Mouse (Mus musculus): ENCODE measurements around the gene Aldh1l1. TPM values are rescaled to one million over a fixed set of nuclear protein-coding genes. Genes with fewer than 3 reads are reported as not detected.

Gene Aldh1l1
- polyA plus RNA-seq, 1 experiment, result 253 TPM

DNA sequence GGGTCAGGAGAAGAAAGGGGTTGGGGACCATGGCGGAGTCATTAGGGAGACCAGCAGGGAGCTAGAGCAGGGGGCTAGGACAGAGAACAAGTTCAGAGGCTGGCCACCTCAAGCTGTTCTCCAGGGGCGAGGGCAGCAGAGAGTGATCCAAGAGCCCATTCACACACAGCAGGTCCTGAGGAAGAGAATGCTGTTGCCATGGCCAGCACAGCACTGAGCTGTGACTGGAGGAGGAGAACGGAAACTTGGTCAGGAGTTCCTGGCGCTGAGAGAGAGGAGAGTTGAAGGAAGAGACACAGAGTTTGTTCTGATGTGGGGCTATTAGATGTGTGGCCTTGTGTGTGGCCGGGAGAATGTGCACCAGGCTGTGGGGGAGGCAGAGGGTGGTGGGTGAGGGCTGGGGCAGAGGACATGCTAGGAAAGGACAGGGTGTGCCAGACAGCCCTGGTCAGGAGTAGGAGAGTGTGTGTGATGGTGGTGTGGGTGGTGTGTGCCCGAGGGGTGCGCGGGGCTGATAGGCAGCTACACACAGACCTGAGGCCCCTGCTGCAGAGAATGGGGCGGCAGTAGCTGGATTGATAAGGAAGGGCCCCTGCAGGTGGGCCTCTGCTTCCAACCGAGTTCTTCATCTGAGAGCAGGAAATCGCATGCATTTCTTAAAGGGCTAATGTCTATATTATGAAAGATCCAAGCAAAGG, 136.7 kb downstream of the Aldh1l1 start:
- Histone ChIP-seq H3K27ac (ENCODE audit: insufficient read depth, low read depth, low read length) (no peak overlapping the region), H3K27me3 (replicated peaks; ENCODE audit: control insufficient read depth, insufficient read depth, low read length) (no peaks in the 10 kb centered on the region), H3K4me3 (ENCODE audit: insufficient read depth, low read depth, low read length) (no peak overlapping the region), H3K36me3 (ENCODE audit: control insufficient read depth, insufficient read depth, low read length) (no peaks in the 10 kb centered on the region), H3K4me1 (ENCODE audit: control insufficient read depth, insufficient read depth, low read length) (peaks cover 6% of the 10 kb centered on the region; the same call in 1 of the 2 replicates)
- DNase-seq, result no peak
- TF ChIP-seq CTCF (conservative IDR thresholded peaks at IDR 0.05; ENCODE audit: insufficient read depth, insufficient read length, low read depth, low read length) (no peak), POLR2A (IDR thresholded peaks at IDR 0.05; ENCODE audit: low read depth, low read length) (no peak)
- WGBS, result 74% methylated on average over 11 of the region's 11 CpGs

DNA sequence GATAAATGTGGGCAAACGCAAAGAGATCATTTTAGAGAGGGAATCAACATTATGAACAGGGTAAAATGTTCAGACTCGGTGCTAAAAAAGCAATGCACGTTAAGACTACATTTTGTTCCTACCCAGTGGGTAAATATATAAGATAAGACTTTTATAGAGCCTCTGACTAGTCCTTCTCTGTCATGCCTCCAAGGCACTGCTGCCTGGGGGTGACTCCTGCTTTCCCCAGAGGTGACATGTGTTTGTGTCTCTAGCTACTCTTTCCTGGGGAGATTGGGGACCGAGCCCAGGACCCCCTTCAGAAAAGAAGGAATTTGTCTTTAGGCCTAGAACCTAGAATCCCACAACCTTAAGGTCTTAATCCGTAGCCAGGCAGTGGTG, 137.2 kb downstream of the Aldh1l1 start:
- DNase-seq, result no peak
- Histone ChIP-seq H3K4me1 (ENCODE audit: control insufficient read depth, insufficient read depth, low read length) (peaks cover 6% of the 10 kb centered on the region; the same call in 1 of the 2 replicates), H3K27ac (ENCODE audit: insufficient read depth, low read depth, low read length) (no peak overlapping the region), H3K36me3 (ENCODE audit: control insufficient read depth, insufficient read depth, low read length) (no peaks in the 10 kb centered on the region), H3K27me3 (replicated peaks; ENCODE audit: control insufficient read depth, insufficient read depth, low read length) (no peaks in the 10 kb centered on the region), H3K4me3 (ENCODE audit: insufficient read depth, low read depth, low read length) (no peak overlapping the region)
- 93% methylated on average over 5 of the region's 5 CpGs for WGBS
- TF ChIP-seq POLR2A (IDR thresholded peaks at IDR 0.05; ENCODE audit: low read depth, low read length) (no peak), CTCF (conservative IDR thresholded peaks at IDR 0.05; ENCODE audit: insufficient read depth, insufficient read length, low read depth, low read length) (no peak)

DNA sequence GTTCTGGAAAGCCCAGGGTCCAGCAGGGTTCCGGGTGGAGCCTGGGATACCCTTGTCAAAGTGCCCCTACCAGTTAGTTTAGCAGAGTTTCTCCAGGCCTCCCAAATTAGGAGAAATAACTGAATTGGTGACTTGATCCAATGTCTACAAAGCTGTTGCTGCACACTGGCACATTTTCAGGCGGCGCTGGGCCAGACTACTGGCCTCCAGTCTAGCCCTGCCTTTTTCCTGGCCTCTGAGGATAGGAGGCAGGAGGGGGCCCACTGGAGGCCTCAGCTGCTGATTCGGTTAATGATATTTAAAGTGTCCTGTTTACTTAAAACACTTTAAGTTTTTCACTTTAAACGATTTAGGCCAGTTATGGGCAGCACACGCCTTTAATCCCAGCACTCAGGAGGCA, 138.0 kb downstream of the Aldh1l1 start:
- peaks cover 3% of the 10 kb centered on the region; the same call in 1 of the 2 replicates for H3K4me1 ChIP-seq (ENCODE audit: control insufficient read depth, insufficient read depth, low read length)
- no peaks in the 10 kb centered on the region for H3K27me3 ChIP-seq (replicated peaks; ENCODE audit: control insufficient read depth, insufficient read depth, low read length)
- no peaks in the 10 kb centered on the region for H3K36me3 ChIP-seq (ENCODE audit: control insufficient read depth, insufficient read depth, low read length)
- H3K27ac ChIP-seq (ENCODE audit: insufficient read depth, low read depth, low read length), result no peak overlapping the region
- 70% methylated on average over 6 of the region's 6 CpGs for WGBS
- peak; percentile 23 for DNase-seq
- TF ChIP-seq POLR2A (IDR thresholded peaks at IDR 0.05; ENCODE audit: low read depth, low read length) (no peak), CTCF (conservative IDR thresholded peaks at IDR 0.05; ENCODE audit: insufficient read depth, insufficient read length, low read depth, low read length) (no peak)
- no peak overlapping the region for H3K4me3 ChIP-seq (ENCODE audit: insufficient read depth, low read depth, low read length)

DNA sequence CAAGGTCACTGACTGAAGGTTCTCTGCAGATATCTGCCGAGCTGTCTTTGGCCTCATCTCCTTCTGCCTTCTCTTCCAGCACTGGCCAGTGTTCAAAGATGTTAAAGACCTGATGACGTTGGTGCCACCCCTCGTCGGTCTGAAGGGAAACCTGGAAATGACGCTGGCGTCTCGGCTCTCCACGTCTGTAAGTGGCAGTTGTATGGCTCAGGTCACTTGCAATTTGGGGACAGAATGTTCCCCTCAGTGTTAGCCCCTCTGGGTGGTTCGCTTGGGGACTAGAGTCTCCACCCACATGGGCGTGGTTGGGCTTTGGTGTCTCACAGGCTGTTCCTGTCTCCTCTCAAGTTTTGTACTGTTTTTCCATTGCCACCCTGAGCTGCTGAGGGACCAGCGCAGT, 138.5 kb downstream of the Aldh1l1 start:
- no peaks in the 10 kb centered on the region for H3K4me1 ChIP-seq (ENCODE audit: control insufficient read depth, insufficient read depth, low read length)
- no peak overlapping the region for H3K27ac ChIP-seq (ENCODE audit: insufficient read depth, low read depth, low read length)
- no peaks in the 10 kb centered on the region for H3K27me3 ChIP-seq (replicated peaks; ENCODE audit: control insufficient read depth, insufficient read depth, low read length)
- DNase-seq, result peak; percentile 18
- H3K36me3 ChIP-seq (ENCODE audit: control insufficient read depth, insufficient read depth, low read length), result no peaks in the 10 kb centered on the region
- 79% methylated on average over 11 of the region's 11 CpGs for WGBS
- H3K4me3 ChIP-seq (ENCODE audit: insufficient read depth, low read depth, low read length), result no peak overlapping the region
- no peak for TF ChIP-seq CTCF (conservative IDR thresholded peaks at IDR 0.05; ENCODE audit: insufficient read depth, insufficient read length, low read depth, low read length)
- TF ChIP-seq POLR2A (IDR thresholded peaks at IDR 0.05; ENCODE audit: low read depth, low read length), result no peak

DNA sequence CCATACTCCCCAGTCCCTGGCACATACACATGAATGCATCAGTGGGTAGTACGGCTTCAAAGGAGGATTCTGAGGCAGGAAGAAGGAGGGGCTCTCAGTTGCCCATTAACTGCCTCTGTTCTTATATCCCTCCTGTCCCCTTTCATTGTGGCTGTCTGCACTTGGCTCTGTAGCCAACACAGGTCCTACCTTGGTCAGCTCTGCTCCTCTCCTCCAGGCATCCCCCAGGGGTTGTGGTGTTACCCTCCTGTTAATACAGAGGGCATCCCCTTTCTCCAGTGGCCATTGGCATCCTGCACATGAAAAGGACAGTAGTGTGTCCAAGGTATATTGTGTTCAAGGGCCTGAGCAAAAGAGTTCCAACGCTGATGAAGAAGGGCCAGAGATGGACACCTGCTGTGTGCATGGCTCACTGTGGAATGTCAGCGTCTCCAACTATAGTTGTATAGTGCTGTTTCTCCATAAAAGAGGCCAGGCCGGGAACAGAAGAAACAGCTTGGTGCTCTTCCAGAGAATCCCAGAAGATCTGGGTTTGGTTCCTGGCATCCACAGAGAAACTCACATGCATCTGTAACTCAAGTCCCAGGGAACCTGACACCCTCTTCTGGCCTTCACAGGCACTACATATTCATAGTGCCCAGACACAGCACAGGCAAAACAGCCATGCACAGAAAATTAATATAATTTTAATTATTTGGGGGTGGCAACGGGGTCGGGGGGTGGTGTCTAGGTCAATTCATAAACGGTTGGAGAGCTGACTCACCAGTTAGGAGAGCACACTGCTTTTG, 139.2 kb downstream of the Aldh1l1 start:
- H3K27ac ChIP-seq (ENCODE audit: insufficient read depth, low read depth, low read length), result no peak overlapping the region
- H3K27me3 ChIP-seq (replicated peaks; ENCODE audit: control insufficient read depth, insufficient read depth, low read length), result no peaks in the 10 kb centered on the region
- WGBS, result 83% methylated on average over 7 of the region's 7 CpGs
- H3K36me3 ChIP-seq (ENCODE audit: control insufficient read depth, insufficient read depth, low read length), result no peaks in the 10 kb centered on the region
- no peaks in the 10 kb centered on the region for H3K4me1 ChIP-seq (ENCODE audit: control insufficient read depth, insufficient read depth, low read length)
- no peak overlapping the region for H3K4me3 ChIP-seq (ENCODE audit: insufficient read depth, low read depth, low read length)
- DNase-seq, result no peak
- no peak for TF ChIP-seq CTCF (conservative IDR thresholded peaks at IDR 0.05; ENCODE audit: insufficient read depth, insufficient read length, low read depth, low read length)
- no peak for TF ChIP-seq POLR2A (IDR thresholded peaks at IDR 0.05; ENCODE audit: low read depth, low read length)

DNA sequence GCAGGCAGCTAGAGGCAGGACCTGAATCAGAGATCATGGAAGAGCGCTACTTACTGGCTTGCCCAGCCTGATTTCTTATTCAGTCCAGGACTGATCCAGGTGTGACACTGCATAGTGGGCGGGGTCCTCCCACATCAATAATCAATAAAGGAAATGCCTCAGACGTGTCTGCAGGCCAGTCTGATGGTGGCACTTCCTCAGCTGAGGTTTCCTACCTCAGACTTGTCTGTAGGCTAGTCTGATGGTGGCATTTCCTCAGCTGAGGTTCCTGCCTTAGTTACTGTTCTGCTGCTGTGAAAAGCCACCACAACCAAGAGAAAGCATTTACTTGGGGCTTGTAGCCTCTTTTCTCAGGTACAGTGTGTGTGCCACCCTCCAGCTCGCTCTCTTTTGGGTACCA, 141.3 kb downstream of the Aldh1l1 start:
- no peak for TF ChIP-seq POLR2A (IDR thresholded peaks at IDR 0.05; ENCODE audit: low read depth, low read length)
- TF ChIP-seq CTCF (conservative IDR thresholded peaks at IDR 0.05; ENCODE audit: insufficient read depth, insufficient read length, low read depth, low read length), result no peak
- H3K4me1 ChIP-seq (ENCODE audit: control insufficient read depth, insufficient read depth, low read length), result no peaks in the 10 kb centered on the region
- no peak overlapping the region for H3K27ac ChIP-seq (ENCODE audit: insufficient read depth, low read depth, low read length)
- H3K36me3 ChIP-seq (ENCODE audit: control insufficient read depth, insufficient read depth, low read length), result no peaks in the 10 kb centered on the region
- DNase-seq, result no peak
- H3K27me3 ChIP-seq (replicated peaks; ENCODE audit: control insufficient read depth, insufficient read depth, low read length), result no peaks in the 10 kb centered on the region
- no peak overlapping the region for H3K4me3 ChIP-seq (ENCODE audit: insufficient read depth, low read depth, low read length)
- 95% methylated on average over 4 of the region's 4 CpGs for WGBS

DNA sequence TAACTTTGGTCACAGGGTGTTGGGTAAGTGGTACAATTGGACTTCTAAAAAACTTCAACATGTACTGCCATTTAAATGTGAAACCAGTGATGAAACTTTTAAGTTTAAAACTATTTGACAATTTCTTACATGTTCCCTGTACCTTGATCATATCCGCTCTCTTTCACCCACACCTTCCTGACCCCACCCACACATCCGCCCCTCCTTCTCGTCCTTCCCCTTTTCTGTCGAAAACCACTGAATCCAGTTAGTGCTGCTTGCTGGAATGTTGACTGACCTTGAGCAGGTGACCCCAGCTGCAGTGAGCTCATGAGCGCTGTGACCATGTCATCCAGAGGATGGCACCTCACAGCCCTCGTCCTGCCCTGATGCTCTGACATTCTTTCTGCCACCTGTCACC, 143.3 kb downstream of the Aldh1l1 start:
- 79% methylated on average over 6 of the region's 6 CpGs for WGBS
- Histone ChIP-seq H3K27me3 (replicated peaks; ENCODE audit: control insufficient read depth, insufficient read depth, low read length) (no peaks in the 10 kb centered on the region), H3K4me3 (ENCODE audit: insufficient read depth, low read depth, low read length) (no peak overlapping the region), H3K27ac (ENCODE audit: insufficient read depth, low read depth, low read length) (no peak overlapping the region), H3K4me1 (ENCODE audit: control insufficient read depth, insufficient read depth, low read length) (no peaks in the 10 kb centered on the region), H3K36me3 (ENCODE audit: control insufficient read depth, insufficient read depth, low read length) (no peaks in the 10 kb centered on the region)
- TF ChIP-seq CTCF (conservative IDR thresholded peaks at IDR 0.05; ENCODE audit: insufficient read depth, insufficient read length, low read depth, low read length), result no peak
- no peak for TF ChIP-seq POLR2A (IDR thresholded peaks at IDR 0.05; ENCODE audit: low read depth, low read length)
- peak; percentile 7 for DNase-seq

Measured in kidney, adult 2 months (tissue).